Mouse (Mus musculus) right cerebral cortex, postnatal 36 days (tissue): ENCODE measurements at regions not wholly inside any gene's neighbourhood (a gene's known extent, or its start where the extent isn't known, plus 50 kb on each side); places are given as distances from the start of the nearest gene placed in this dataset.

Experiments
- DNase-seq, 2 experiments: peaks; one replicate each; pipeline ENCODE4 v3.0.0; 2022; ENCODE audit warnings: low spot score in 2 of 2, mixed read lengths in 1 of 2

- DNase-seq: no peak
These were observed 218.5 kb upstream of the Nrip1 start for GRCm38 (mm10) chr16:76591956-76592768.

GRCm38 (mm10) chr16:76589791-76590190, 216.2 kb upstream of the Nrip1 start:
- DNase-seq: no peak

GRCm38 (mm10) chr16:76577206-76577605, 203.6 kb upstream of the Nrip1 start:
- no peak for DNase-seq

GRCm38 (mm10) chr16:76575281-76575680, 201.7 kb upstream of the Nrip1 start:
- no peak for DNase-seq

GRCm38 (mm10) chr16:76566220-76566619, 192.6 kb upstream of the Nrip1 start:
- DNase-seq: no peak

- no peak for DNase-seq
These were observed 181.2 kb upstream of the Nrip1 start for GRCm38 (mm10) chr16:76554846-76555245.

GRCm38 (mm10) chr16:76549628-76550027, 176.0 kb upstream of the Nrip1 start:
- no peak for DNase-seq

GRCm38 (mm10) chr16:76547087-76547486, 173.5 kb upstream of the Nrip1 start:
- no peak for DNase-seq

GRCm38 (mm10) chr16:76546632-76547031, 173.0 kb upstream of the Nrip1 start:
- DNase-seq: no peak

GRCm38 (mm10) chr16:76545942-76546341, 172.3 kb upstream of the Nrip1 start:
- DNase-seq: no peak

- DNase-seq: no peak
These were observed 171.3 kb upstream of the Nrip1 start for GRCm38 (mm10) chr16:76544972-76545371.

GRCm38 (mm10) chr16:76540964-76541363, 167.3 kb upstream of the Nrip1 start:
- no peak for DNase-seq

GRCm38 (mm10) chr16:76540328-76540923, 166.8 kb upstream of the Nrip1 start:
- DNase-seq: no peak

- DNase-seq: no peak
These were observed 166.0 kb upstream of the Nrip1 start for GRCm38 (mm10) chr16:76539669-76540068.

- DNase-seq: no peak
These were observed 164.2 kb upstream of the Nrip1 start for GRCm38 (mm10) chr16:76537871-76538270.

GRCm38 (mm10) chr16:76532928-76533217, 159.2 kb upstream of the Nrip1 start:
- no peak for DNase-seq

GRCm38 (mm10) chr16:76532142-76532927, 158.7 kb upstream of the Nrip1 start:
- DNase-seq: no peak

- DNase-seq: no peak
These were observed 157.3 kb upstream of the Nrip1 start for GRCm38 (mm10) chr16:76530886-76531285.

GRCm38 (mm10) chr16:76529613-76530012, 156.0 kb upstream of the Nrip1 start:
- no peak for DNase-seq

GRCm38 (mm10) chr16:76527106-76527949, 153.7 kb upstream of the Nrip1 start:
- no peak for DNase-seq

- no peak for DNase-seq
These were observed 151.9 kb upstream of the Nrip1 start for GRCm38 (mm10) chr16:76525563-76525962.

GRCm38 (mm10) chr16:76524921-76525320, 151.3 kb upstream of the Nrip1 start:
- DNase-seq: no peak
